Mouse (Mus musculus) erythroblast, embryonic 14.5 days (primary cell): ENCODE measurements around the gene Kansl1. TPM values are rescaled to one million over a fixed set of nuclear protein-coding genes. Genes with fewer than 3 reads are reported as not detected.

Experiments
- H3K27me3 ChIP-seq: 2 replicates; pipeline ENCODE4 v1.6.1; 2012; ENCODE audit warnings: inconsistent platforms; ENCODE audit not compliant: control insufficient read depth
- H3K36me3 ChIP-seq: 2 replicates; pipeline ENCODE4 v1.6.1; 2012; ENCODE audit warnings: mild to moderate bottlenecking, inconsistent platforms; ENCODE audit not compliant: control insufficient read depth
- H3K4me1 ChIP-seq: 2 replicates; pipeline ENCODE4 v1.6.1; 2012; ENCODE audit warnings: inconsistent platforms; ENCODE audit not compliant: control insufficient read depth
- H3K4me3 ChIP-seq: replicated peaks from 2 replicates; pipeline ENCODE3; 2012; ENCODE audit warnings: moderate library complexity, mild to moderate bottlenecking, inconsistent platforms
- H3K9me3 ChIP-seq: 2 replicates; pipeline ENCODE4 v1.6.1; 2012; ENCODE audit warnings: low read length, inconsistent platforms, mixed read lengths; ENCODE audit not compliant: control insufficient read depth
- GATA1 ChIP-seq: IDR thresholded peaks from 2 replicates; pipeline ENCODE4 v1.6.1; 2012; ENCODE audit warnings: low read length, inconsistent platforms, mixed read lengths
- TAL1 ChIP-seq: IDR thresholded peaks from 3 replicates; pipeline ENCODE4 v1.6.1; 2012; ENCODE audit warnings: low read length, inconsistent platforms, mixed read lengths
- polyA plus RNA-seq: library from polyadenylated mRNA; stranded (reverse); fragments of >175 nt; gene quantifications from 2 replicates; pipeline ENCODE4 v1.2.3, GENCODE M21; 2012

The Kansl1 gene
- polyA plus RNA-seq, 1 experiment: 7.5 TPM

DNA sequence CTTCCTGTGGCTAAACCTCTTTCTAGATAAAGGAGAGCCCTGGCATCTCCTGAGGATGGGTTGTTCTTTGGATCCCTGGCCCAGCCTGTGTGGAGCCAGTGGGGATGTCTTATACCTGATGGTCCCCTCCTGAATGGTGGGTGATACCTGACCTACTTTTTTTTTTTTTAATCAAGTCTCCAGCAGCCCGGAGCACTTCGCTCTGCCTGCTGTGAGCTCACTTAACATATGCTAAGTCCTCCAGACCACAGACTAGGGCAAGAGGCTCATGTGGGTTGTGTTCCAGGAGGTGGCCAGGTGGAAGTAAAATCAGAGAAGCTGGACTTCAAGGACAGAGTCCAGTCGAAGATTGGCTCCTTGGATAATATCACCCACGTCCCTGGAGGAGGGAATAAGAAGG is 146.5 kb downstream of the Kansl1 start:
- H3K4me3 ChIP-seq: no peak overlapping the region
- H3K36me3 ChIP-seq: no peaks in the 10 kb centered on the region
- H3K9me3 ChIP-seq: peaks cover 2% of the 10 kb centered on the region; the same call in 1 of the 2 replicates
- peaks cover 19% of the 10 kb centered on the region for H3K27me3 ChIP-seq
- peaks cover 22% of the 10 kb centered on the region for H3K4me1 ChIP-seq
- TF ChIP-seq GATA1 (no peak), TAL1 (no peak)

- TF ChIP-seq GATA1 (no peak), TAL1 (no peak)
- Histone ChIP-seq H3K36me3 (no peaks in the 10 kb centered on the region), H3K4me3 (no peak overlapping the region), H3K27me3 (peaks cover 19% of the 10 kb centered on the region), H3K9me3 (peaks cover 2% of the 10 kb centered on the region; the same call in 1 of the 2 replicates), H3K4me1 (peaks cover 30% of the 10 kb centered on the region)
Measured at GRCm38 (mm10) chr11:104320511-104320910, 148.2 kb downstream of the Kansl1 start.

DNA sequence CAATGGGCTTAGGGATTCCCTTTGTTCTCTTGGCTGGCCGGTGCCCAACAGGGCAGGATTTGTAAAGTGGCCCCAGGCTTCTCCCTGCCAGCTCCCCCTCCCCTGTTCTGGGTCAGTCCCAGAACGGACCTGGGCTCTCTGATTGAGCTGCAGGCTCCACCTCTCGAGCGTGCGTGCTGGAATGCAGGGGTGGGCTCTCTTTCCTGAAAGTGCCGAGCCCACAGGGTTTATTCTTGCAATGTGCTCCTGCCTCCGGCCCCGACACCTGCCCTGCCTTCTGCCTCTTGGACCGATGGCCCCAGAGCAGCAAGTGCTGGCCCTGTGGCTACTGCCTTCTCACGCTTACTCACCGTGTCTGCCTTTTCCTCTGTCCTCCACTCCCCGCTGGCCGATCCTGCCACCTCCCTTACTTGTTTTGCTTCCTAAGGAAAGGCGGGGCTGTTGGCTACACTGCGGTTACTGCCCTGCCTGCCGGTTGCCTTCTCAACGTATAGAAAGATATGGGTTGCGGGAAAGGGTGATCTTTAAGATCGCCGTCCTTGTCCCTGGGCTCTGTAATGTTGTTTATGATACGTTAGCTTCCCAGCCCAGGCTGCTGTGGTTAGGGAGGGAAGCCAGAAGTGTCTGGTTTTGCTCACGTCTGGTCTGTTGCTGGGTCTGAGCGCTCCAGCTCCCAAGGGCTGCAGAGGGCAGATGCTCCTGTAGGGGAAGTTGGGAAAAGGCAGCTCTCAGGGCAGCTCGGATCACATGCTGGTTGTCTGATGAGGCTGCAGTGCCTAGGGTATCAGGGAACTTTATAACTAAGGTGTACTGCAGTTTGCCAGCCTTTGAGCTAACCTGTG is 149.5 kb downstream of the Kansl1 start:
- peak overlapping the region; percentile 38 for H3K4me3 ChIP-seq
- TF ChIP-seq GATA1: no peak
- no peak for TF ChIP-seq TAL1
- H3K4me1 ChIP-seq: peaks cover 30% of the 10 kb centered on the region
- peaks cover 19% of the 10 kb centered on the region for H3K27me3 ChIP-seq
- no peaks in the 10 kb centered on the region for H3K36me3 ChIP-seq
- peaks cover 2% of the 10 kb centered on the region; the same call in 1 of the 2 replicates for H3K9me3 ChIP-seq

DNA sequence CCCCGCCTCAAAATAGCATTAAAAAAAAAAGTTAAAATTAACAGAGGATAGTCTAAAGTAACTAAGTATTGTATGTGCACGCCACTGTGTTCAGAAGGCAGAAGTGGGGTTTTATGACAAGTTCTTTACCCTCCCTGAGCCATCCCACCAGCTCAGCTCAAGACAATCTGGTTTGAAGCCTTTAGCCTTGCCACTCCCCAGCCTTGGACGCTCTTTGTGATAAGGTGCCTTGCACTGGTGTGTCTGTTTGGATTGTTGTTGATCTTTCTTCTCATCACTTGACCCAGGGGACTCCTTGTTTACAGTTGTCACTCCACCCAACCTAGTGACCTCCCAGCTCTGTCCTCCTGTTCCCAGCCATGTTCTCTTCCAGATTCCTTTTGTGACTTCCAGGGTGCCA is 151.0 kb downstream of the Kansl1 start:
- Histone ChIP-seq H3K4me3 (no peak overlapping the region), H3K9me3 (peaks cover 2% of the 10 kb centered on the region; the same call in 1 of the 2 replicates), H3K27me3 (peaks cover 19% of the 10 kb centered on the region), H3K4me1 (peaks cover 30% of the 10 kb centered on the region), H3K36me3 (no peaks in the 10 kb centered on the region)
- no peak for TF ChIP-seq GATA1
- no peak for TF ChIP-seq TAL1

DNA sequence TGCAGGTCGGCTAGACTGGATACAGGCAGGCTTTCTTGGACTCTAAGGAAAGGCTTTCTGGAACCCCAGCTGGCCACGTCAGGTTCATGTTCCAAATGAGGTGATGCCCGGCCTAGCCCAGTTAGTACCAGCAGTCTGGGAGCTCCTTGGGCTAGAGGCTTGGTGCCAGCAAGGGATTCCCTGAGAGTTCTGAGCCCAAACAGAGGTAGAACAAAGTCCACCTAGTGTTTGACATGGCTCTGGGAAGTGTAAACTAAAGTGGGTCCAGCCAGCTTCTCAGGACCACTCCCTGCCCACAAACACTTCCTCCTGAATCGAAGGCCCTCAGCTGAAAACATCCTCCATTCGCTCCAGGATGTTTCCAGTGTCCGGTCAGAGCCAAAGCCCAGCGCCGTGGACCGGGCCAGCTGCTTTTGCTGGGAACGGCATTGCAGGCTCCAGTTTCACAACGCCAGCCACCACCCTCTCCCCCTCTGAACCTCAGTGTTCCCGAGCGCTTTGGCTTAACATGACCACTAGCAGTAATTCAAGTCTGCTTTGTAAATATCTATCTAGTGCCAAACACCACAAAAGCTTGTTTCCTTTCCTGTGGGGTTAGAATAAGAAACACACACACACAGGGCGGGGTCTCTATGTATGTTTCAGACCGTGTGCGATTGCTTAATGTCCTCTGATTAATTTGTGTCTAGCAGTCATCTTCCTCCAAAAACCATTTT is 151.8 kb downstream of the Kansl1 start:
- no peaks in the 10 kb centered on the region for H3K36me3 ChIP-seq
- H3K9me3 ChIP-seq: peaks cover 2% of the 10 kb centered on the region; the same call in 1 of the 2 replicates
- H3K4me1 ChIP-seq: peaks cover 30% of the 10 kb centered on the region
- TF ChIP-seq TAL1 (no peak), GATA1 (no peak)
- H3K27me3 ChIP-seq: peaks cover 19% of the 10 kb centered on the region
- no peak overlapping the region for H3K4me3 ChIP-seq

DNA sequence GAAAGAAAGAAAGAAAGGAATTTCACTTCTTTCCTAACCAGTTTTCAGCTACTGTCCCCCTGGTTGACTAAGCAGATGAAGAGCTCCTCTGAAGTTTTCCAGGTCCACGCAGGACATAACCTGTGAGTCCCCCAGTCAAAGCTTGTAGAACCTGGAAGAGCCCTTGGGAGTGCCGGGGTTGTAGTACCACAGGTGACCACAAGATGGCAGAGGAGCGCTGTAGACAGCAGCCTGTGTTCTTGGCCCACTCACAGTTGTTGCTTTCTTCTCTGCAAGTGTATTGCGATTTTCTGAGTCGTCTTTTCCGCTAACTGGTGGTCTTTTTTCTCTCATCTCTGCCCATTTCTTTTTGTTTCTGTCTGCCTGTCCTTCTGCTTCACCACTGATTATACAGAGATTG is 153.0 kb downstream of the Kansl1 start:
- Histone ChIP-seq H3K4me1 (peaks cover 41% of the 10 kb centered on the region), H3K9me3 (peaks cover 2% of the 10 kb centered on the region; the same call in 1 of the 2 replicates), H3K27me3 (peaks cover 17% of the 10 kb centered on the region), H3K36me3 (no peaks in the 10 kb centered on the region), H3K4me3 (no peak overlapping the region)
- TF ChIP-seq TAL1: no peak
- no peak for TF ChIP-seq GATA1

DNA sequence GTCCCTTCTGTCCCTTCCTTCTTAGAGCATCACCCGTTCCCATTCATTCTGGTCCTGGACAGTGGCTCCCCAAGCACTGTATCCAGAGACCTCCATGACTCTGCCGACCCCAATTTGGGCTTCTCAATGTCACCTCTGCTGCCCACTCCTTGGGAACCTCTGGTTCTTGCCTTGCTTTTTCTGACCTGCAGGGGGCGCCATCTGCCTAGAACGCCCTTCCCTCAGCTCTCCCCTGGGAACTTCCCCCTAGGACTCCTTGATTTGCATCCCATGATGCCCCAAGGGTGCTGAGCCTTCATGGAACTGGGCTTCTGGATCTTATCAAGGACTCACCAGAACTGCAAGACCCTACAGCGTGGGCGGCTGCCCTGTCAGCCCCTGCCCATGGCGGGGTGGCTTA is 157.0 kb downstream of the Kansl1 start:
- Histone ChIP-seq H3K9me3 (no peaks in the 10 kb centered on the region), H3K27me3 (peaks cover 11% of the 10 kb centered on the region), H3K4me3 (no peak overlapping the region), H3K4me1 (peaks cover 34% of the 10 kb centered on the region), H3K36me3 (no peaks in the 10 kb centered on the region)
- TF ChIP-seq GATA1: no peak

- no peaks in the 10 kb centered on the region for H3K36me3 ChIP-seq
- H3K4me3 ChIP-seq: peak overlapping the region; percentile 63
- peaks cover 34% of the 10 kb centered on the region for H3K4me1 ChIP-seq
- no peaks in the 10 kb centered on the region for H3K9me3 ChIP-seq
- TF ChIP-seq TAL1 (no peak), GATA1 (no peak)
- peaks cover 11% of the 10 kb centered on the region for H3K27me3 ChIP-seq
Measured at GRCm38 (mm10) chr11:104310226-104310887, 158.3 kb downstream of the Kansl1 start.
